Mouse (Mus musculus) 3T3-L1 (cell line): ENCODE results near the gene Cxcl13.
"Not testable (repeated sequence)": the region's sequence is repeated elsewhere in the genome, so short reads cannot be mapped to it uniquely, and the experiment has no call there.

Source experiments
- DNase-seq: peaks from one replicate; pipeline ENCODE4 v3.0.0-alpha.2; 2015; ENCODE audit warnings: low read depth, low spot score

Cxcl13 gene

GRCm38 (mm10) chr5:95956651-95957050 lies at the start of gene Cxcl13:
Gene Cxcl13 (plus strand): TSS chr5:95956951.
- no peak for DNase-seq

GRCm38 (mm10) chr5:95911006-95911405 lies 45.7 kb upstream of the Cxcl13 start:
- DNase-seq = no peak

GRCm38 (mm10) chr5:95918491-95918890 lies 38.3 kb upstream of the Cxcl13 start:
- DNase-seq = no peak

- DNase-seq = no peak
These were observed 32.7 kb upstream of the Cxcl13 start for GRCm38 (mm10) chr5:95924023-95924422.

GRCm38 (mm10) chr5:95925204-95925930 lies 31.4 kb upstream of the Cxcl13 start:
- DNase-seq = no peak

- no peak for DNase-seq
These were observed 30.9 kb upstream of the Cxcl13 start for GRCm38 (mm10) chr5:95925931-95926263.

GRCm38 (mm10) chr5:95935035-95935434 lies 21.7 kb upstream of the Cxcl13 start:
- DNase-seq = no peak

- DNase-seq = no peak
These were observed 20.7 kb upstream of the Cxcl13 start for GRCm38 (mm10) chr5:95936068-95936467.

GRCm38 (mm10) chr5:95937129-95937528 lies 19.6 kb upstream of the Cxcl13 start:
- no peak for DNase-seq

- DNase-seq = no peak
These were observed 18.6 kb upstream of the Cxcl13 start for GRCm38 (mm10) chr5:95938044-95938625.

- DNase-seq = no peak
These were observed 16.0 kb upstream of the Cxcl13 start for GRCm38 (mm10) chr5:95940682-95941221.

GRCm38 (mm10) chr5:95941562-95941961 lies 15.2 kb upstream of the Cxcl13 start:
- DNase-seq = no peak

GRCm38 (mm10) chr5:95945120-95945519 lies 11.6 kb upstream of the Cxcl13 start:
- DNase-seq = peak; percentile 7

- no peak for DNase-seq
These were observed 10.4 kb upstream of the Cxcl13 start for GRCm38 (mm10) chr5:95946344-95946743.

GRCm38 (mm10) chr5:95948641-95949040 lies 8.1 kb upstream of the Cxcl13 start:
- DNase-seq = no peak

GRCm38 (mm10) chr5:95949946-95950701 lies 6.6 kb upstream of the Cxcl13 start:
- DNase-seq = peak; percentile 62

GRCm38 (mm10) chr5:95964940-95965339 lies 8.2 kb downstream of the Cxcl13 start:
- DNase-seq = peak; percentile 45

- no peak for DNase-seq
These were observed 9.9 kb downstream of the Cxcl13 start for GRCm38 (mm10) chr5:95966621-95967020.

GRCm38 (mm10) chr5:95970845-95971244 lies 14.1 kb downstream of the Cxcl13 start:
- DNase-seq = peak; percentile 67

- DNase-seq = no peak
These were observed 15.5 kb downstream of the Cxcl13 start for GRCm38 (mm10) chr5:95972208-95972607.

- not testable (repeated sequence) for DNase-seq
These were observed 17.1 kb downstream of the Cxcl13 start for GRCm38 (mm10) chr5:95973806-95974205.

- no peak for DNase-seq
These were observed 19.5 kb downstream of the Cxcl13 start for GRCm38 (mm10) chr5:95976299-95976698.
